Mouse (Mus musculus): ENCODE data around the gene Dab2ip. TPM values are rescaled to one million over a fixed set of nuclear protein-coding genes. Genes with fewer than 3 reads are reported as not detected.
A peak's percentile ranks its signal among the peaks of the same experiment; 100 is the strongest.

The Dab2ip gene
- total and polyA plus RNA-seq, 2 experiments from 2014 or later = 23.9 to 57.7 TPM

DNA sequence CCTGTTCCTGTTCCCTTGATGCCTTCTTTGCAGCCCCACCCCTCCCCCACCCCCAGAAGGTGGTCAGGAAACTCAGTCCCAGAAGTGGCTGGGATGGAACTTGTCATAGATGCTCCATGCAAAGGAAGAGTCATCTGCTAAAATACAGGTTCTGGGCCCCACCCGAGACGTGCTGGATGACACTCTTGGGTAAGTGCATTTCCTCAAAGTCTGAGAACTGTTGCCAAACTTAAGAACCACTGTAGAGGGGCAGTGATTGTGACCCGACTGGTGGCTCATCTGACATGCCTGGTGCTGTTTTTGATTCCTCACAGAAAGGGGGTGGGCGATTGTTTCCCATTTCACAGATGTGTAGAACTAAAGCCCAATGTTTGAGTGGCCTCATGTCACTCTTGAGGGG lies 111.7 kb downstream of the Dab2ip start:
- no peak for ATAC-seq (ENCODE audit: insufficient read depth, low read depth)
- no peak overlapping the region for H3K27ac ChIP-seq (ENCODE audit: low read depth)
- TF ChIP-seq EP300 (IDR thresholded peaks at IDR 0.05; ENCODE audit: low read depth) (no peak), CTCF (IDR thresholded peaks at IDR 0.05; ENCODE audit: low read depth) (no peak)

DNA sequence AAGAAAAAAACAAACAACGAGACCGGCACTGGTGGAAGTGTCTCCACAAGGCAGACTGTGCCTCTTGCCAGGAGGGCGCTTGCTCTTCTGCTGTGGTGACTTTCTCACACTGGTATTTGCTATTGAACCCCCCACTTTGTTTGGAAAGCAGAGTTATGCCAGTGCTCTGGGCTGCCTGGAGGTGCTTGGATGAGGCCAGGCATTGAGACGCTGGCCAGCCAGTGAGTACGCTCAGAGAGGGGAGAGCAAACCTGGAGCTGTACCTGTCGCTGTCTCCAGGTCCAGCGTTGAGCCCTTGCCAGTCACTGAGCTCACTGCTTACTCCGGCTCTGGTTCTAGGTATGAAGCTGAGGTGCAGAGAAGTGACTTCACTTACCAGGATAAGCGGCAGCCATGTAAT lies 112.2 kb downstream of the Dab2ip start:
- DNase-seq (ENCODE audit: low spot score) (no peak), ATAC-seq (ENCODE audit: insufficient read depth, low read depth) (no peak)
- H3K4me3 ChIP-seq (ENCODE audit: low read depth, low read length) = no peak overlapping the region
- H3K9ac ChIP-seq (replicated peaks; ENCODE audit: low read depth, low read length) = no peak overlapping the region
- H3K4me2 ChIP-seq (ENCODE audit: low read depth, low read length) = no peak overlapping the region
- no peaks in the 10 kb centered on the region for H3K9me3 ChIP-seq (replicated peaks; ENCODE audit: control insufficient read depth, low read length)
- H3K36me3 ChIP-seq (replicated peaks; ENCODE audit: control insufficient read depth, insufficient read depth, low read length) = peaks cover 4% of the 10 kb centered on the region; the same call in 1 of the 2 replicates
- H3K27me3 ChIP-seq (ENCODE audit: control insufficient read depth, insufficient read depth, low read length) = no peaks in the 10 kb centered on the region
- TF ChIP-seq EP300 (IDR thresholded peaks at IDR 0.05; ENCODE audit: low read depth) = no peak
- TF ChIP-seq CTCF (IDR thresholded peaks at IDR 0.05; ENCODE audit: low read depth) = no peak
- 79% methylated on average over 9 of the region's 9 CpGs for WGBS
- no peak overlapping the region for H3K27ac ChIP-seq (ENCODE audit: low read depth)
- H3K4me1 ChIP-seq (ENCODE audit: control insufficient read depth, insufficient read depth) = peaks cover 37% of the 10 kb centered on the region

More for the DNA sequence above, 111.7 kb downstream of the Dab2ip start:
- Histone ChIP-seq H3K4me1 (ENCODE audit: control insufficient read depth, insufficient read depth) (peaks cover 37% of the 10 kb centered on the region), H3K4me3 (ENCODE audit: low read depth, low read length) (no peak overlapping the region), H3K9ac (replicated peaks; ENCODE audit: low read depth, low read length) (no peak overlapping the region), H3K9me3 (replicated peaks; ENCODE audit: control insufficient read depth, low read length) (no peaks in the 10 kb centered on the region), H3K27me3 (ENCODE audit: control insufficient read depth, insufficient read depth, low read length) (no peaks in the 10 kb centered on the region), H3K36me3 (replicated peaks; ENCODE audit: control insufficient read depth, insufficient read depth, low read length) (peaks cover 4% of the 10 kb centered on the region; the same call in 1 of the 2 replicates), H3K4me2 (ENCODE audit: low read depth, low read length) (no peak overlapping the region)
- WGBS = 64% methylated on average over 4 of the region's 4 CpGs
- DNase-seq (ENCODE audit: low spot score) = no peak

DNA sequence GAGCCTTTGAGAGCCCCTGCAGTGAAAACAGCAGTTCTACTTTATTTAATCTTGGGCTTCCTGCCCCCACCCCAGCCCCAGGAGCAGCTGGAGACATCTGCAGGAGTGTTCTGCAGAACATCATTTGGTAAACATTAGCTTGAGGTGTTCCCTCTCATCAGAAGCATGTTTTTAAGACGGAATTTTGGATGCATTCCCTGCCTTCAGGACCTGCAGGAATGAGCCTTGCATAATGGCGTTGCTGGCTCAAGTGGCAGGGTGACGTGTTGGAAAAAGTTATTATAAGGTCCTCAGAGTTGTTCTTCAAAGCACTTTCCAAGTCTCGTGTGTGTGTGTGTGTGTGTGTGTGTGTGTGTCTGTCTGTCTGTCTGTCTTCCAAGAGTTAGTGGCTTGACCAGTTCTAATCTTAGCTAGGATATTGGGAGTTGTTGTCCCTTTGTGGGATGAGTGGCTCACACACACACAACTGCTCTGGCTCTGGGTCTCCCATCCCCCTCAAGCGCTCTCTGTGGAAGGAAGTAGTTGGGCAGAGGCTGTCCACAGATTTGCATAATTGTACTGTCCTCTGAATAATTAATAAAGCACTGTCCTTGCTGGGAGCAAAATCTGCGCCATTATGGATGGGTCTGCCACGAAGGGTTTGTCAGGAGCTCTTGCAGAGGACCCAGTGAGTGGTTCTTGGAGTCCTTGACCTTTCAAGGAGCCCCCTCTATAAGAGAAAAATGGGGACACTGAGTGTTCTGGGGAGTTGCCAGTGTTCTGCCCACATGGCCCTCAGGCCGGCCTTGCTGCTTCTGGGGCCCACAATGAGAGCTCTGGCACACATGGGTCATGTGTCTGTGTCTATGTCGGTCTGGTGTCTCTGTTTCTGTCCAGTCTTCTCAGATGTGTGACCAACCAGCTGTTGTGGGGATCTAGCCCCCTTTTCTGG lies 114.2 kb downstream of the Dab2ip start:
- TF ChIP-seq CTCF (IDR thresholded peaks at IDR 0.05; ENCODE audit: low read depth) (no peak), EP300 (IDR thresholded peaks at IDR 0.05; ENCODE audit: low read depth) (0 out of 2 replicates have a peak, but pooled peaks have one; percentile 29)
- no peak overlapping the region for H3K4me2 ChIP-seq (ENCODE audit: low read depth, low read length)
- WGBS = 56% methylated on average over 9 of the region's 9 CpGs

DNA sequence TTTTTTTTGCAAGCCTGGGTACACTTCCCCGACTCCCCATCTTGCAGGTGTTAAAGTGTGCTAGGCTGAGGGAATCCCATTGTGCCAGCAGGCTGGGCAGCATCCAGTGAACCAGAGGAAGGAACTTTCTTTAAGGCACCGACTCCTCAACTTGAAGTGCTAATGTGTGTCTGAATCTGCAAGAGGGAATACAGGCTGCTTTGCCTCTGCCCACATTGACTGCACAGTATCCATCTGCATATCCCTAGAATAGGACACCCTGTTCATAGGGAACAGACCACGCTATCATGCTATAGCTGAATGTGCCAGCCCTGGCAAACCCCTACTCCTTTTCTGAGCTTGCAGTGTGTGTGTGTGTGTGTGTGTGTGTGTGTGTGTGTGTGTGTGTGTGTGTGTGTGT lies 115.1 kb downstream of the Dab2ip start:
- no peak overlapping the region for H3K4me3 ChIP-seq (ENCODE audit: low read depth, low read length)
- ATAC-seq (ENCODE audit: insufficient read depth, low read depth) = no peak
- no peaks in the 10 kb centered on the region for H3K36me3 ChIP-seq (replicated peaks; ENCODE audit: control insufficient read depth, insufficient read depth, low read length)
- TF ChIP-seq CTCF (IDR thresholded peaks at IDR 0.05; ENCODE audit: low read depth) = no peak
- TF ChIP-seq EP300 (IDR thresholded peaks at IDR 0.05; ENCODE audit: low read depth) = no peak
- H3K27me3 ChIP-seq (ENCODE audit: control insufficient read depth, insufficient read depth, low read length) = no peaks in the 10 kb centered on the region
- H3K9ac ChIP-seq (replicated peaks; ENCODE audit: low read depth, low read length) = no peak overlapping the region
- 77% methylated on average over 3 of the region's 3 CpGs for WGBS
- H3K4me2 ChIP-seq (ENCODE audit: low read depth, low read length) = no peak overlapping the region
- peaks cover 65% of the 10 kb centered on the region for H3K4me1 ChIP-seq (ENCODE audit: control insufficient read depth, insufficient read depth)
- DNase-seq (ENCODE audit: low spot score) = no peak
- no peaks in the 10 kb centered on the region for H3K9me3 ChIP-seq (replicated peaks; ENCODE audit: control insufficient read depth, low read length)
- H3K27ac ChIP-seq (ENCODE audit: low read depth) = no peak overlapping the region

More for the DNA sequence above, 114.2 kb downstream of the Dab2ip start:
- H3K9me3 ChIP-seq (replicated peaks; ENCODE audit: control insufficient read depth, low read length) = no peaks in the 10 kb centered on the region
- no peaks in the 10 kb centered on the region for H3K36me3 ChIP-seq (replicated peaks; ENCODE audit: control insufficient read depth, insufficient read depth, low read length)
- ATAC-seq (ENCODE audit: insufficient read depth, low read depth) (peak; percentile 42; the same call in 1 of the 2 replicates), DNase-seq (ENCODE audit: low spot score) (peak; percentile 63)
- H3K9ac ChIP-seq (replicated peaks; ENCODE audit: low read depth, low read length) = no peak overlapping the region
- H3K27me3 ChIP-seq (ENCODE audit: control insufficient read depth, insufficient read depth, low read length) = no peaks in the 10 kb centered on the region
- H3K27ac ChIP-seq (ENCODE audit: low read depth) = peak overlapping the region; percentile 58
- no peak overlapping the region for H3K4me3 ChIP-seq (ENCODE audit: low read depth, low read length)
- H3K4me1 ChIP-seq (ENCODE audit: control insufficient read depth, insufficient read depth) = peaks cover 56% of the 10 kb centered on the region

DNA sequence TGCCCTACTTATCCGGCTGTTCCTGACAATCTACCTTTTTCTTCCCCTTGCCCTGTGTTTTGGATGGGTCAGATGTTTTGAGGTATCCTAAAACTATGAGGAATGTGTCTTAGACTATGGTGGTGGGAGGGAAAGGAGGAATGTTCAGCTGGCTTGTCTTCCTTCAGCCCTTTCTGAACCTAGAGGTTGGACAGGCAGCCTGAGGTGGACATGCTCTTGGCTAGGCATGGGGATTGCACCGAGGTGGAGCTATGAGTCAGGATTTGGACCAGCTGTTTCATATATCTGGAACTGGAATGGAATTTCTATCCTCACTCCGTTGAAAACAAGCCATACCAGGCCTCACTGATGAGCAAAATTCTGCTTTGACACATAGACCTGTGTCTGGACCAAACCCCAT lies 115.9 kb downstream of the Dab2ip start:
- WGBS = 34% methylated on average over 3 of the region's 3 CpGs
- Histone ChIP-seq H3K4me1 (ENCODE audit: control insufficient read depth, insufficient read depth) (peaks cover 70% of the 10 kb centered on the region), H3K4me2 (ENCODE audit: low read depth, low read length) (no peak overlapping the region), H3K36me3 (replicated peaks; ENCODE audit: control insufficient read depth, insufficient read depth, low read length) (no peaks in the 10 kb centered on the region), H3K27ac (ENCODE audit: low read depth) (no peak overlapping the region), H3K27me3 (ENCODE audit: control insufficient read depth, insufficient read depth, low read length) (no peaks in the 10 kb centered on the region), H3K4me3 (ENCODE audit: low read depth, low read length) (no peak overlapping the region), H3K9me3 (replicated peaks; ENCODE audit: control insufficient read depth, low read length) (no peaks in the 10 kb centered on the region), H3K9ac (replicated peaks; ENCODE audit: low read depth, low read length) (no peak overlapping the region)
- DNase-seq (ENCODE audit: low spot score) (no peak), ATAC-seq (ENCODE audit: insufficient read depth, low read depth) (no peak)
- TF ChIP-seq EP300 (IDR thresholded peaks at IDR 0.05; ENCODE audit: low read depth) (no peak), CTCF (IDR thresholded peaks at IDR 0.05; ENCODE audit: low read depth) (no peak)
